Mouse (Mus musculus) ES-Bruce4 (cell line): Measurements from ENCODE around the gene Slc7a11.

Experiments
- CTCF ChIP-seq: IDR thresholded peaks from one replicate; pipeline ENCODE4 v1.8.1; 2011; ENCODE audit warnings: low read depth, low read length
- EP300 ChIP-seq: IDR thresholded peaks from 2 replicates; pipeline ENCODE4 v1.6.1; 2011; ENCODE audit warnings: low read depth, low read length; ENCODE audit not compliant: insufficient read depth
- POLR2A ChIP-seq: IDR thresholded peaks from one replicate; pipeline ENCODE4 v1.8.1; 2011; ENCODE audit warnings: low read length; ENCODE audit not compliant: insufficient read depth

DNA sequence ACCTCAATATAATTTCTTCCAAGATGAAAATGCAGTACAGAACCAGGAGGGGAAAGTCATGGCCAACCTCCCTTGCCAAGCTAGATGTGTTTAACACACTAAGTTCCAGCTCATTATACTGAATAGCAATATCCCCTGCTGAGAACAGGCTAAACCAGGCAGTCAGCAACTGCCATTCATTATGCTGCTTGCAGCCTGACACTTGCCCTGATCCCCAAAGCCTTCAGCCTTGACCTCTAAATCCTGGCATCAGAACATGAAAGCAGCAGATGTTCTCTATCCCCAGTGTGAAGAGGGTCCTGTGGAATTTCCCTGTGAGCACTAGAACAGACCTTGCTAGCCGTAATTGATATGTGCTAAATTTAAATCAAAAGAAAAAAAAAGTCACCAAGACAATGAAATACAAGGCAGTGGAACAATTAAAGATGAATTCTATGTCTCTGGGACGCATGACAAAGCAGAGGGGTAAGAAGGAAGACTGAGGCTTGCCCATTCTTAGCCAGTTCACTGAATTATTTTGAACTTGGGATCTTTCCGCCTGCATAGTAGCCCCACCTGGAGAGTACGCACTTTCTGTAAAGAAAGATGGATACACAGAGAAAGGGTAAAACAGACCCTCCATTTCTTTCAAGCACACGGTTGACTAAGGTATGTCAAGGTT, 56.7 kb downstream of the Slc7a11 start:
- TF ChIP-seq CTCF, result no peak
- no peak for TF ChIP-seq POLR2A
- no peak for TF ChIP-seq EP300
